ENCODE assay signal across 18 mouse cellular contexts in the genomic region with DNA sequence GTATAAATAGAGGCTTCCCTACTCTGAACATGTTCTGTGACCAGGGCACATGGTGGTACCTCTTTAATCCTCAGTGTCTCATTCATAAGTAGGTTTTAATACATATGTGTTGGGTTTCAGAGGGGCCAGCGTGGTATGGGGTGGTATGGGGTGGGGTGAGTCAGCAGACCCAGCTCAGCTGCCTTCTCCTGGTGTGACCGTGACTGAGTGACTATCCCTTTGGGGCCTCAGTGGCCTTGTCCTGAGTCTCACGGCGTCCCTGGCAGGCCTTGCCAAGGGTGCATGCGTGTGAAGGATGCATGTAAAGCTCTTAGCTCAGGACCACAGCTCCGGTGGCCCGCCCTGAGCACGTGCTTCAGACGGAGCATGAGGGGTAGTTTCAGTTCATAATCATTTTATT. TPM values are rescaled to one million over a fixed set of nuclear protein-coding genes. Genes with fewer than 3 reads are reported as not detected.
DNase-seq lines count a peak whose midpoint lies in the region; ATAC-seq and TF ChIP-seq lines count a peak whose summit lies in the region.
"Had no signal": no experiment of that assay in that cellular context is flagged by ENCODE, and none has a peak within 500 bp of the region (broad histone marks: within the 10 kb centered on the region; RNA-seq: fewer than 3 reads in every experiment).

No protein-coding gene starts in this region.

- H3K27me3 ChIP-seq in forebrain, embryonic 16.5 days (replicated peaks; ENCODE audit: control insufficient read depth, insufficient read depth, low read length) = no peaks in the 10 kb centered on the region
- H3K27me3 ChIP-seq in lung, postnatal 0 days (replicated peaks; ENCODE audit: insufficient read depth, low read length) = no peaks in the 10 kb centered on the region
- H3K27me3 ChIP-seq: forebrain, embryonic 13.5 days; heart, embryonic 12.5 days; intestine, embryonic 15.5 days had no signal

- no peak for TF ChIP-seq CTCF in gastrocnemius, adult 2 months (IDR thresholded peaks at IDR 0.05)
- no peak for TF ChIP-seq CTCF in left cerebral cortex, adult 2 months (IDR thresholded peaks at IDR 0.05)
- no peak for TF ChIP-seq CTCF in lung, postnatal 0 days (IDR thresholded peaks at IDR 0.05)

- H3K4me3 ChIP-seq in gastrocnemius, adult 2 months = no peak overlapping the region
- no peak overlapping the region for H3K4me3 ChIP-seq in left cerebral cortex, adult 2 months
- no peak overlapping the region for H3K4me3 ChIP-seq in forebrain, embryonic 16.5 days (replicated peaks; ENCODE audit: low read length)
- H3K4me3 ChIP-seq in lung, postnatal 0 days (ENCODE audit: low read depth, low read length) = no peak overlapping the region
- H3K4me3 ChIP-seq: embryonic facial prominence, embryonic 10.5 days; forebrain, embryonic 13.5 days; heart, adult 2 months; heart, embryonic 12.5 days; intestine, embryonic 15.5 days had no signal

- no peak overlapping the region for H3K4me2 ChIP-seq in forebrain, embryonic 16.5 days (ENCODE audit: low read length)
- H3K4me2 ChIP-seq in lung, postnatal 0 days (replicated peaks; ENCODE audit: low read depth, low read length) = no peak overlapping the region
- H3K4me2 ChIP-seq: forebrain, embryonic 13.5 days; heart, embryonic 12.5 days; intestine, embryonic 15.5 days had no signal

- no peak for ATAC-seq in forebrain, embryonic 16.5 days
- ATAC-seq in lung, postnatal 0 days = no peak
- ATAC-seq: forebrain, embryonic 13.5 days; intestine, embryonic 15.5 days had no signal

- peaks cover 15% of the 10 kb centered on the region; the same call in 1 of the 2 replicates for H3K4me1 ChIP-seq in forebrain, embryonic 16.5 days (replicated peaks; ENCODE audit: control insufficient read depth, insufficient read depth, low read length)
- no peaks in the 10 kb centered on the region for H3K4me1 ChIP-seq in lung, postnatal 0 days (ENCODE audit: insufficient read depth, low read depth, low read length)
- H3K4me1 ChIP-seq: intestine, embryonic 15.5 days had no signal

- TF ChIP-seq EP300 in lung, postnatal 0 days (IDR thresholded peaks at IDR 0.05) = no peak

- intact Hi-C loops in gastrocnemius, adult 2 months (cut with DNase I) = no loop called here
- intact Hi-C loops in left cerebral cortex, adult 2 months (cut with DNase I) = no loop called here

- H3K9me3 ChIP-seq in forebrain, embryonic 16.5 days (ENCODE audit: control insufficient read depth, low read length) = no peaks in the 10 kb centered on the region
- no peaks in the 10 kb centered on the region for H3K9me3 ChIP-seq in lung, postnatal 0 days (ENCODE audit: low read length)
- H3K9me3 ChIP-seq: embryonic facial prominence, embryonic 10.5 days; forebrain, embryonic 13.5 days; heart, embryonic 12.5 days; intestine, embryonic 15.5 days had no signal

- H3K27ac ChIP-seq in gastrocnemius, adult 2 months = peak overlapping the region; percentile 77
- H3K27ac ChIP-seq in left cerebral cortex, adult 2 months = 0 out of 2 replicates have a peak overlapping the region, but pooled peaks have one; percentile 8
- no peak overlapping the region for H3K27ac ChIP-seq in forebrain, embryonic 16.5 days (ENCODE audit: low read length)
- H3K27ac ChIP-seq in lung, postnatal 0 days (ENCODE audit: low read length) = no peak overlapping the region
- H3K27ac ChIP-seq: embryonic facial prominence, embryonic 10.5 days; forebrain, embryonic 13.5 days; heart, adult 2 months; intestine, embryonic 15.5 days had no signal

- WGBS in forebrain, embryonic 16.5 days = 90% methylated on average over 9 of the region's 9 CpGs
- 88% methylated on average over 9 of the region's 9 CpGs for WGBS in lung, postnatal 0 days

- DNase-seq in gastrocnemius, adult 2 months = no peak
- DNase-seq in gastrocnemius, postnatal 4 days (ENCODE audit: low spot score in 2 of 2) = no peak
- DNase-seq in left cerebral cortex, adult 2 months (ENCODE audit: extremely low spot score in 1 of 2, low spot score in 2 of 2) = no peak
- DNase-seq in left cerebral cortex, adult 11 months (ENCODE audit: low spot score) = no peak
- DNase-seq in adrenal gland, adult 8-10 months = peak; percentile 85
- DNase-seq in adrenal gland, postnatal 36 days = peak; percentile 76 to 85
- DNase-seq in lung, postnatal 0 days (ENCODE audit: low spot score) = no peak
- DNase-seq: cerebellum, adult 18-20 months; cerebellum, adult 9-11 months; gastrocnemius, postnatal 36 days; heart, adult 2 months; kidney, adult 18-20 months had no signal

- H3K9ac ChIP-seq in forebrain, embryonic 16.5 days (replicated peaks; ENCODE audit: low read depth, low read length) = no peak overlapping the region
- no peak overlapping the region for H3K9ac ChIP-seq in lung, postnatal 0 days (replicated peaks; ENCODE audit: low read depth)
- H3K9ac ChIP-seq: forebrain, embryonic 13.5 days; heart, embryonic 12.5 days; intestine, embryonic 15.5 days had no signal

- no peaks in the 10 kb centered on the region for H3K36me3 ChIP-seq in forebrain, embryonic 16.5 days (ENCODE audit: control insufficient read depth, insufficient read depth)
- no peaks in the 10 kb centered on the region for H3K36me3 ChIP-seq in lung, postnatal 0 days (ENCODE audit: insufficient read depth, low read length)

RNA-seq across cellular contexts. Expression of a gene that starts 15.5 kb away (rescaled TPM):
- 10 to 100 TPM; 23.3 to 28.5 TPM for total RNA-seq in gastrocnemius, adult 2 months (2021)
- total RNA-seq in gastrocnemius, postnatal 4 days (2021) = 10 to 100 TPM; 15.3 to 21.0 TPM
- total RNA-seq in left cerebral cortex, adult 2 months (2021) = 10 to 100 TPM; 31.1 to 33.9 TPM
- total RNA-seq in adrenal gland, adult 8-10 months (2022) = 10 to 100 TPM; 46.3 to 69.2 (median 59.1) TPM
- total RNA-seq in adrenal gland, postnatal 36 days (2021) = 10 to 100 TPM; 44.5 to 49.6 TPM
- polyA plus RNA-seq in forebrain, embryonic 16.5 days (2015; fragmentation: Nextera tagmentation; extraction: Ambion mirVana) = 70.2 and 75.5 TPM in 2 replicates
- 63.7 and 67.2 TPM in 2 replicates for polyA plus RNA-seq in lung, postnatal 0 days (2015; fragmentation: Nextera tagmentation; extraction: Ambion mirVana)

RNA-seq across cellular contexts. Expression of a gene that starts 15.8 kb away (rescaled TPM):
- 1,000 to 10,000 TPM in 1 of 2 experiments, 100 to 1,000 TPM in 1; 837 to 1,167 TPM for total RNA-seq in gastrocnemius, adult 2 months (2021)
- total RNA-seq in gastrocnemius, postnatal 4 days (2021) = 100 to 1,000 TPM; 632 to 697 TPM
- total RNA-seq in left cerebral cortex, adult 2 months (2021) = 100 to 1,000 TPM; 362 to 374 TPM
- 100 to 1,000 TPM; 587 to 783 (median 663) TPM for total RNA-seq in adrenal gland, adult 8-10 months (2022)
- 100 to 1,000 TPM; 958 to 992 TPM for total RNA-seq in adrenal gland, postnatal 36 days (2021)
- polyA plus RNA-seq in forebrain, embryonic 16.5 days (2015; fragmentation: Nextera tagmentation; extraction: Ambion mirVana) = 487 and 509 TPM in 2 replicates
- 723 and 783 TPM in 2 replicates for polyA plus RNA-seq in lung, postnatal 0 days (2015; fragmentation: Nextera tagmentation; extraction: Ambion mirVana)

RNA-seq across cellular contexts. Expression of a gene that starts 26.6 kb away (rescaled TPM):
- under 1 TPM; 0.17 to 0.18 TPM for total RNA-seq in gastrocnemius, adult 2 months (2021)
- total RNA-seq in gastrocnemius, postnatal 4 days (2021) = under 1 TPM; 0.39 to 0.47 TPM
- total RNA-seq in left cerebral cortex, adult 2 months (2021) = 10 to 100 TPM; 15.6 to 22.7 TPM
- total RNA-seq in adrenal gland, adult 8-10 months (2022) = under 1 TPM in 3 of 4 experiments, not detected in 1; 0.12 to 0.86 (median 0.14) TPM
- under 1 TPM in 1 of 2 experiments, not detected in 1; 0.20 TPM for total RNA-seq in adrenal gland, postnatal 36 days (2021)
- polyA plus RNA-seq in forebrain, embryonic 16.5 days (2015; fragmentation: Nextera tagmentation; extraction: Ambion mirVana) = 1.5 and 1.6 TPM in 2 replicates
- polyA plus RNA-seq in lung, postnatal 0 days (2015; fragmentation: Nextera tagmentation; extraction: Ambion mirVana) = 0.14 and 0.15 TPM in 2 replicates
- total RNA-seq: heart, adult 2 months; heart, postnatal 25 days had no signal
- polyA plus RNA-seq: heart, adult 2 months had no signal

Comparison
In these comparisons a context has a peak if more than half of its experiments do, and no peak if none do; other contexts are left out.
1. DNase-seq: peak in adrenal gland, adult 8-10 months (single experiment) and adrenal gland, postnatal 36 days (2 of 2); none in gastrocnemius, adult 2 months (single experiment), gastrocnemius, postnatal 4 days (0 of 2), left cerebral cortex, adult 2 months (0 of 2), left cerebral cortex, adult 11 months (single experiment) and lung, postnatal 0 days (single experiment).
2. H3K27ac ChIP-seq: peak in gastrocnemius, adult 2 months (single experiment) and left cerebral cortex, adult 2 months (single experiment); none in forebrain, embryonic 16.5 days (single experiment) and lung, postnatal 0 days (single experiment).
3. RNA of a gene that starts 26.6 kb away (total RNA-seq): 15.6 to 22.7 TPM in left cerebral cortex, adult 2 months; 0.39 to 0.47 TPM in gastrocnemius, postnatal 4 days, 0.20 TPM in adrenal gland, postnatal 36 days, 0.17 to 0.18 TPM in gastrocnemius, adult 2 months and 0.12 to 0.86 TPM in adrenal gland, adult 8-10 months; every median in the first group is over 4 times any median in the second.